Mouse (Mus musculus) CH12F3 (cell line): ENCODE measurements around the gene Sav1.

Experiments used
- in situ Hi-C: fragments of 300-500 bp; cut with MboI; formaldehyde crosslinking; loops from 2 replicates; pipeline ENCODE4 v1.14.3; 2020; ENCODE audit warnings: low sequenced_read_pairs

Sav1 gene

DNA sequence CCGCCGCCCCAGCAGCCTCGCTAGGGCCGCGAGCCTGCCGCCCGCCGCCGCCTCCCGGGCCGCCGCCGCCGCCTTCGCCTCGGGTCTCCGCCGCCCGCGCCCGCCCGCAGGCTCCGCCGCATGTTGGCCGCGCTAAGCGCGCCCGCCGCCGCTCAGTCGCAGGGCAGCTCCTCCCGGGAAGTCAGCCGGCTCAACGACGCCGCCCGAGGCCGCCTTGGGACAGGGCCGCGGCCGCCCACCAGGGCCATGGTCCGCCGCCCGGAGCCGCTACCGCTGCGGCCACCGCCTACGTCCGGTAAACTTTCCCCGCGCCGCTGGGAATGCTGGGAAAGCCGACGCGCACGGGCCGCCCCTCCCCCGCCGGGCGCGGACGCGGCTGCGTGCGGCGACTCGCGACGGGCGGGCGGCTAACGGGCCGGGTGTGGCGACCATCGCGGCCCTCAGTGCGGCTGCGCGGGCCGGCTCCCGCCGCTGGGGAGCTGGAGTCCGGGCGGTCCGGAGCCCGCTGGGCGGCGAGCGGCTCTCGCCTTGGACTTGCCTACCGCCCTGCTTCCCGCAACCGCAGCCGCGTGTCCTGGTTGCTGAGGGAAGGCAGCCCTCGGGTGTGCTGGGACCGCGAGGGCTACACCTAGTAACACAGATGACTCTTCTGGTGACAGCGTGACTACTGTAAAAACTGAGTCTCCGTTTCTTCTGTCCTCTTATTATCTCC is at the start of gene Sav1:
Gene Sav1 (minus strand): TSS at position 217 of the 712 bp plus-strand sequence.
- in situ Hi-C loops = no loop called here

DNA sequence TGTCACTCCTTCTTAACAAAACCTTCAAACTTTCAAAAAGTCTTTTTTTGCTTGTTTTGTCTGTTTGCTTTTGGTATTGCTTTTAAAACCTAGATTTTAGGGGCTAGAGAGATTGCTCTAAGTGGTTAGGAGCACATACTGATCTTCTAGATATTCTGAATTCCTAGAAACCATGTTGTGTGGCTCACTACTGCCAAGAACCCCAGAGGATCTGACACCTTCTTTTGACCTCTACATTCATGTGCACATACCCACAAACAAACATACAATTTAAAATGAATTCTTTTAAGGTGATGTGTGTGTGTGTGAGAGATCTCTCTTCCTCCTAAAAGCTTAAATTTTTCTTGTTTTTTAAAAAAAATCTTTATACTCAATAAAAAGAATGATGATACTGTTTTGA is 39.4 kb upstream of the Sav1 start:
- in situ Hi-C loops = no loop called here

DNA sequence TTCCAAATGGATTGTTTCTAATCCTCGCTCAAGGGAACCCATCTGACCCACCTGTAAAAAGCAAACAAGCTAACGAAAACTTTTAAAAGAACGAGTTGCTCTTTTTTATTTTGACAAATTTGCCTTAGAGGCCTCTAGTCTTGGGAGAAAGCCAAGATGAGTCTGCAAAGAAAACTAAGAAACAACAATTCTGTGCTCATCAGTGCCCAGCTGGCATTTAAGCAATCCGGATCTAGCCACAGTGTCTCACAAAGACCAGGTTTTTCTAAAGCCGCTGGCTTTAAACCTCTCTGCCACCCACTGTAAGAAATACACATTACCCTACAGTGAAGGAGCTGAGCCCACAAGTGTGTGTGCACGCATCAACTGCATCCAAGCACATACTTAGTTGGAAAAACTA is 38.6 kb upstream of the Sav1 start:
- in situ Hi-C loops = no loop called here

DNA sequence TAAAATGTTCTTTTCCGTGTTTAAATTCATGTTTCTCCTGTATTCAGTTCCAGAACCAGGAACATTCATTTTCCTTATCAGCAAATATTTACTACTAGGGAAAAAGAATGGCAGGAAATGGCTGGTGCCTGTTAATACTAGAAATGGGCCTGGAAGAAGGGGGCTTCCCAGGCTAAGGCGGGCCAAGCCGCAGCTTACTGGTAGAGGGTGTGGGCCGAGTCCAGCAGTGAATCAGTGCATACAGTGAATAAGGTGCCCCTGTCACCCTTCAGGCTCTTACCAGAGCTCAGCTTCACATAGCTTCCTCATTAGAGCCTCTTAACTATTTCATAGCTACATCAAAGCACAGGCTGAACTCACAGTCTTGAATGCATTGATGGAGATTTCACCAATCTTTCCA is 36.8 kb upstream of the Sav1 start:
- in situ Hi-C loops = no loop called here

DNA sequence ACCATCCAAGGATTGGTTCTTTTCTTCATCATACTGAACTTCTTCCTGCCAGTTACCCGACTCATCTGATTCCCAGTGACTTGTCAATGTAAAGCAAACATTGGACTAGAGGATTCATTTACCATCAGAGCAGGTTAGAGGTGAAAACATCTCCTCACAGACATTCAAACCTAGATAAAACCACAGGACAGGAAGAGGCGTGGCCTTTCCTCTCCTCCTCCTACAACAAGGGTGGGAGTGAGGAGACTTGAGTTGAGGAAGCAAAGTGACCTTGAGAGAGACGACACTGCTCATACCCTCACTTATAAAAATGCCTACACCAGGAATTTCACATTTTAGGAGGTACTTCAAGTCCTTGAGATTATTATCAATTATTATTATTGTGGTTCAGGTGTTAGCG is 31.4 kb upstream of the Sav1 start:
- in situ Hi-C loops = no loop called here

DNA sequence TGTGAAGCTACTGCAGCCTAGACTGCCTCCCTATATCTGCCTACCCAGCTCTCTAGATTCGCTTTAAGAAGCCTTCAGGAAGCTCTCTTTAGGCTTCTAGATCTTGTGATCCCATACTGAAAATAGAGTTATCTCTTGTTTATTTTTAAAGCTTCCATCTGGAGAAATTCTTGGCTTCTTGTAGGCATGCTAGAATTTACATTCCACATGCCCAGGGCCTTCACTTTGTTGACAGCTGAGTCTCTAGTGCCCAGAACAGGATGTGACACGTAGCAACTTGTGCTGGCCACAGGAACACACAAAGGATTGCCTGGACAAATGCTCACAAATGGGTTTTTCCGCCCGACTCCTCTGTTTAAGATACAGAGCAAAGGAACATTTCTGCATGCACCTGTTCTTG is 29.1 kb upstream of the Sav1 start:
- in situ Hi-C loops = no loop called here

DNA sequence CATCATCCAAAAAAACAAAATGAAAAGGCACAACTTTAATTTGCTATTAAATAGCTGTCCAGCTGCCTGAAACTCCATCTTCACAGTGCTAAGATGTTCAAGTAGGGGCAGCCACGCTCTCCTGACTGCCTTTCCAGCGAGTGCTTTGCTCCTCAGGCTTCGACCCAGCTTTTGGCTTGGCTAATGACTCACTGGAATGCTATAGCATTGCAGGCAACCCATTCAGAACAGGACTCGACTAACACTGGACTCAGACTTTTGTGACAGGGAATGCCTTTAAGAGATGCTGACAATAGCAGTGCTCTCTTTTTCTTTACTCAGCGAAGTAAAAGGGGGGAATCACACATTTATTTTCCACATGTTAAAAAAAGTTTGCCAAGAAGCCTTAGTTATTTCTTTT is 24.9 kb upstream of the Sav1 start:
- in situ Hi-C loops = no loop called here

DNA sequence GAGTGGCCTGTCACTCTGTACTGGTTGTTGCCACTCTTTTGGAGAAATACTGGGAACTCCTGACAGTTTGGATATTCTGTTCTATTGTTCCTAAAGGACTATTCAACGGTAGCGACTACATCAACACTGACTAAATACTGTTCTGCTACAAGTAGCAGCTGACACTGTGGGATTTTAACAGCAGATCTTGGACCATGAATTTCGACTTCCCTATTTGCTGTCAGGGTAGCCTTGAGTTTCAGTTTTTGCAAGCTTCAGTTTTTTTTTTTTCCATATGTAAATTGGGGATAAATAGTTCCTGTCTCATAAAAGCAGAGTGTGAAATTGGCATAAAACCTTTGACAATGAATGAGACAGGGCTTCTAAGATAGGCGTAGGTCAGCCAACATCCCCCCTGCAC is 23.6 kb upstream of the Sav1 start:
- in situ Hi-C loops = no loop called here

DNA sequence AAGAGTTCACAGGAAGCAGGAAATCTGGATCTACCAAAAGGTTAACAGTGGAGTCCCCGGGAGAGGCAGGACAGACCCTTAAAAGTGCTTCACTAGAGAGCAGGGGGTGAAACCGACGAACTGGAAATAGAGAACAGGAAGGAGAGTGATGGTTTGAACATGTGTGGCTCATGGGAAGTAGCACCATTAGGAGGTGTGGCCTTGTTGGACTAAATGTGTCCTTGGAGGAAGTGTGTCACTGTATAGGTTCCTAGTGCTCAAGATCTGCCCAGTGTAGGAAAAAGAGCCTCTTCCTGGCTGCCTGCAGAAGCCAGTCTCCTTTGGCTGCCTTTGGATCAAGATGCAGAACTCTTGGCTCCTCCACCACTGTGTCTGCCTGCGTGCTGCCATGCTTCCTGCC is 18.3 kb upstream of the Sav1 start:
- in situ Hi-C loops = no loop called here

DNA sequence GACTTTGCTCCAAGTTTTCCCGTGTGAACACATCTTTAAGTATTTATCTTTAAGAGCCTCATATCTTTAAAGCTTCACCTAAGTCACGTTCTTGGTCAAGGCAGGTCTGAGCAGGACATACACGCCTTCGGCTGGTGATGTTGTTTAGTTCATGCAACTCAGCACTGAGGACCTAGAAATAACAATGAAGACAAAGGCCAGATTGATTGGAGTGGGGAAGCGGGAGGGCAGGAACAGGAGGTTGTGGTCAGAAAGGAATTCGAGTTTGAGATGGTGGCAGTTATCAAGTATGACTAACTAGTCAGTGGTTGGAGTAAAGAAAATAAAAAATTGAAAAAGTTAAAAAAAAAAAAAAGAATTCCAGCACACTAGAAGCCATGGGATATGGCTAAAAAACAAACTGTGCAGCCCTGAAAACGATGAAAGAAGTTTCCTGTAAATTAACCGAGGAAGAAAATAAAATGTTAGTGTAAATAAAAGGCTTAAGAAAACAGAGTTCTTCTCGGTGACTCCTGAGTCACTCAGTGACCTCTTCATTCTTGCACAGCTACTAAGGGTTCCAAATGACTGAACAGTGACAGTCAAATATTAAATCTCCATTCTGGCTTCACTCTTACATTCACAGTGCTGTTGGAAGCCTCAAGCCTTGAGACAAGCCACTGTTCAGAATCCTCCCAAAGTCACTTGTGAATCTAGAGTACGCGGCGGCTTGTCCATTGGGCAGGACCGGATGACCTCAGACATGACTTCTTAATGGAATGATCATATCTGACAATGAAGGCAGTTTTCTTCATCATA is 11.6 kb upstream of the Sav1 start:
- in situ Hi-C loops = no loop called here

DNA sequence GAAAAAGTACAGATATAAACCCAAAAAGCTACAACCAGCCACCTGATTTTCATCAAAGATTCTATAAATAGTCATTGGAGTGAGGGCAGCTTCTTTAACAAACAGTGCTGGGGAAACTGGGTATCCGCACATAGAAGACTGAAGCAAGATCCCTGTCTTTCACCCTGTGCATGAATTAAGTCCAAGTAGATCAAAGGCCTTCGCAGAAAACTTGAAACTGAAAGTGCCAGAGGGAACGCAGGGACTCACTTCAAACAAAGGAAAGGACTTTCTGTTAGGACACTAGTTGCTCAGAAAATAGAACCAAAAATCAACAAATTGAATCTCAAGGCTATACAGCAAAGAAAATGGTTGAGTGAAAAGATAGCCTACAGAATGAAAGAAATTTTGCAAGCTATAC is 8.6 kb upstream of the Sav1 start:
- in situ Hi-C loops = no loop called here

DNA sequence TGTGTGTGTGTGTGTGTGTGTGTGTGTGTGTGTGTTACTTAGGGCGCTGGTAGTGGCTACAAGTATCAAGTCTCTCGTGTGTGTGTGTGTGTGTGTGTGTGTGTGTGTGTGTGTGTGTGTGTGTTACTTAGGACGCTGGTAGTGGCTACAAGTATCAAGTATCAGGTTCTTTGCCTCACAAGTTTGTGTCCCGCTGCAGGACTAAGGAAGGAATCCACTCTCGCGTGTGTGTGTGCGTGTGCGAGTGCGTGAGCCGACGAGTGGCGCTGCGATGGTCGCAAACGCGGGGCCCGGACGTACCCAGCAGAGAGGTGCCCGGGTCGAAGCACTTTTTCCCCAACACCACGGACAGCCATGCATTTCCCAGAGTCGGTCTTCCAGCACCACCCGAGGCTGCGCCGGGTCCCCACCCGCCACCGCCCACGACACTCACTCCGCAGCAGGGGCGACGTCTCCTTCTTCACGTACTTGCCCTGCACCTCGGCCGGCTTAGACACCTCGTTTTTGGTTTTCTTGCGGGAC is 500 bp downstream of the Sav1 start:
- in situ Hi-C loops = no loop called here

DNA sequence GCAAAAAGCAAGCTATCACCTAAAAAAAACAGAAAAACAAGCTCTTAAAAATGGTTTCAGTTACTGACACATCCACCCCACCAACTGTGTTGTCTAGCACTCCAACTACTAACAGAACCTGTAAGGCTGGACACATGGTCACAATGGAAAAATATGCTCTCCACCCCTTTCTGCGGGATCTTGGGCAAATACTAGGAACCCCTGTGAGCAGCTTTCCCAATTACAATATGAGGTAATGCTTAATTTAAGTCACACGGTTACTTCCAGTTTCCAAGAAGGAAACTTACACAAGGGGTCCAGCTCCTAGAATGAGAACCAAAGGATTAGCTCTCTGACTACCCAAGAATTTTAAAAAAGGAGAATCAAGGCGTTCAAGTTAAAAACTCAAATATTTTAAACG is 1.3 kb downstream of the Sav1 start:
- in situ Hi-C loops = no loop called here

DNA sequence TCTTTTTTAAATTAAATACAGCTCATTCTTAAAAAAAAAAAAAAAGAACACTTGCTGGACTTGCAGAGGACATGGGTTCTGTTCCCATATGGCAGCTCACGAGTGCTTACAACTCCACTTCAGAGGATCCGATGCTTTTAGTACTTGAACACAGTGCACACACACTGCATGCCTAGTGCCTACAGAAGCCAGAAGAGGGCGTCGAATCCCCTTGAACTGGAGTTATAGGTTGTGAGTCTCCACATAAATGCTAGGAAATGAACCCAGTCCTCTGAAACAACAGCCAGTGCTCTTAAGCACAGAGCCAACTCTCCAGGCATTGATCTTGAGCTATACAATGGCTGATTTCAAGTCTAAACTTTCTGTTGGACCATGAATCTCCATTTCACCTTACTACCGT is 3.9 kb downstream of the Sav1 start:
- in situ Hi-C loops = no loop called here

DNA sequence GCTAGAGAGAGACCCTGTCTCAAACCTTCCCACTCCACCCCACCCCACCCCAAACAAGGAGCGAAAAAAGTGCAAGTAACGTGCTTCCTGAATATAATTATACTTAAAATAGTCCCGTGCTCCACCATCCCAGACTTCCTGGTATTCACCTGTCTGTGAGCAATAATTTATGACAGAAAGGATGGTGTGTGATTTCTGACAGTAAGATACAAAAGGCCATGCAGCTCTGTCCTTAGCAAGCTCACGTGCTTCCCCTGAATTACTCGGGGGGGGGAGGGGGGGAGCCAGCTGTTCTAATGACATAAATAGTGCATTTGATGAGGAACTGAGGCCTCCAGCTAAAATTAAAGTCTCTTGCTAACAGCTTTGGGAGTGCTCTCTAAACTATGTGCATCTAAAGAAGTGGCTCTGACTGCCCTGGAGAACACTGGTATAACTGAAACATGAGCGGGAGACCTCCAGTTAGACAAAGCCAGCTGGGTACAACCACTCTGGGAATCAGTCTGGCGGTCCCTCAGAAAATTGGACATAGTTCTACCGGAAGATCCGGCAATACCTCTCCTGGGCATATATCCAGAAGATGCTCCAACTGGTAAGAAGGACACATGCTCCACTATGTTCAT is 9.3 kb downstream of the Sav1 start:
- in situ Hi-C loops = no loop called here

DNA sequence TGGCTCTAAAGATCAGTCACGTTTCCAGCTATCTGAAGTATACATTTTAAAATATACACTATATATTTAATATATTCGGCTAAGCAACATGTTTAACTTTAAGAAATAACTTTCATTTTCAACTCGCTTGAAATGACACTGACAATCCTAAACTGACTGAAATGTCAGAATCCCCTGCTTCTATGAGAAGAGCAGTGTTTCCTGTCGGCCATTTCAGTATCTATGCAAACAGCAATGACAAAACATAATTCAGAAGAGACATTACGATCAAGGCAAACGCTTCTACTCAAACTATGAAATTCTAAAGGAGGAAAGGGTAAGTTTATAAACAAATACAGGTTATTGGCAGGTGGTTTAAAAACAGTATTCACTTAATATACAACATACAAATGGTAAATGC is 10.1 kb downstream of the Sav1 start:
- in situ Hi-C loops = no loop called here

DNA sequence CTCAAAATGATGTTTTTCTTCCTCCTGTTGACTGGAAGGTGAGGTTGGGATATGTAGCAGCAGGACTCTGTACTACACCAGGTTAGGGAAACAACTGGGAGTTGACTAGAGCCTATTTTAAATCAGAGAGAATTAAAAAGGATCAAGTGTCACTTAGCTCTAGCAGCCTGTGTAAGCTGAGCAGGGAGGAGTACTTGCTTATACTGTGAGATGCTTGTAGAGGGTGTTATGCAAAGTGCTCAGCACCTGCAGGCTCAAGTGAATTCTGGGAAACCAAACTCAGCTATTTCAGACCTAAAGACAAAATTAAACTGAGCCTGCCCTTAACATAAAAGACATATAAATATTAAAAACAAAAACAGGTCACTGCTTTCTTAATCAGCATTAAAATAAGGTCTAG is 13.1 kb downstream of the Sav1 start:
- in situ Hi-C loops = no loop called here

DNA sequence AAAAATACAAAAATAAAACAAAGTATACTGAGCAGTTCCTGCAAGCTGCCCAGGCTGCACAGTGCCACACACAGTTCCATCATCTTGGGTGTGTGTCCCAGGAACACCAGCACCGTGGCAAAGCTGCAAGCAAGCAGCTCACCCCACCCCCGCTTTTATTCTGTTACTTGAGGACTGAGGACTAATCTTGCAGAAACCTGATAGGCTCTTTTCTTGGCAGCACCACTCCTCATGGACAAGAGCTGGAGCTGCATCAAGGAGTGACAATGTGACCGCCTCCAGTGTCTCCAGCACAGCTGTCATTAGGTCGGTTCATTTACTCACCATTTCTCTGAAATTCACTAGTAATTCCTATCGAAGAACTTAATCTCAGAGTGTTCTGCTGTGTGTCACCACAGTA is 18.6 kb downstream of the Sav1 start:
- in situ Hi-C loops = no loop called here

DNA sequence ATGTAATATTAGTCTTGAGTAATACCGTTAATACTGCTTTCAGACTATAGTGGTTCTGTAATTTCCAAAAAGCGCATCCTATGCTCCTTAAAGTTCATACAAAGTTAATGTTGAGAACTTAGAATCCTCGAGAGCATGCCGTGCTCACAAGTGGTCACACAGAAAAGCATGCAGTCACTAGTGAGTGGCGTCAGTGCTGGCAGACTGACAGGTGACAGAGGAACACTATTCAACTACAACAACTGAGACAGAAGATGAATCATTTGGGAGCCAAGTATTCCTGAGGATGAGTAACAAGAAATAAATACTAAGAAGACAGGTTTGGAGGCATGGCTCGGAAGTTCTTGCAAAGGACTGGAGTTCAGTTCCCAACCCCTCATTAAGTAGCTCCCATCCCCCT is 19.7 kb downstream of the Sav1 start:
- in situ Hi-C loops = no loop called here

DNA sequence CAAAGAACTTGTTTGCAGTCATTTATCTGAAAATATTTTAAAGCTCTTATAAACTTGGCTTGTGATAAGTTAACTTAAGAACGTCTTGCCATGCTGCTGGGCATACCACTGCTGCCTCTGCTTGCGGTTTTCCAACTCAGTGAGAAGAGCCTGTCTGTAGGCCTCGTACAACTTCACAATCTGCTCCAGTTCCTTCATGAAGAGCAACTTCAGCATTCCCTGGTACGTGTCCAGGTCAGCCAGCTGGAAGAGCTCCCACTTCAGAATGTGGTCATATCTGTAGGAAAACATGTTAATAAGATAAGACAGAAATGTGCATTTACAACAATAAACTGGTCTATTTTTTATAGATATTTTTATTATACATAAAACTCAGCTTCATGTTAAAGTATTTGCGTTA is 20.7 kb downstream of the Sav1 start:
- in situ Hi-C loops = no loop called here

DNA sequence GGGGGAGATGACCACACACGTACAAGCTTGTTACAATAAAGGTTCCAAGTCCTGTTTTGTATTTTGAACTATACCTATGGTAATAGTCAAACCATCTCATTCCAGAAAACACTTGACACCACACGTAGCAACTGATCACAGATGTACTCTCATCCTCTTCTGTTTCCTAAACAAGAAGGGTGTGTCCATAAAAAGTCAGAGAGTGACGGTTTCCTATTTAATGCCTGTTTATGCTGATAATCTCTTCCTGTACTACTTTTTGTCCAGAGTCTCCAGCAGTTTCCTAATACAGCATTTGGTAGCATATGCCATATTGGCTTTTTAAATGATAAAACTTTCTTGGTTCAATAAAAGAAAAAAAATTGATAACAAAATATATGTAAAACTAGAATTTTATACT is 21.2 kb downstream of the Sav1 start:
- in situ Hi-C loops = no loop called here

DNA sequence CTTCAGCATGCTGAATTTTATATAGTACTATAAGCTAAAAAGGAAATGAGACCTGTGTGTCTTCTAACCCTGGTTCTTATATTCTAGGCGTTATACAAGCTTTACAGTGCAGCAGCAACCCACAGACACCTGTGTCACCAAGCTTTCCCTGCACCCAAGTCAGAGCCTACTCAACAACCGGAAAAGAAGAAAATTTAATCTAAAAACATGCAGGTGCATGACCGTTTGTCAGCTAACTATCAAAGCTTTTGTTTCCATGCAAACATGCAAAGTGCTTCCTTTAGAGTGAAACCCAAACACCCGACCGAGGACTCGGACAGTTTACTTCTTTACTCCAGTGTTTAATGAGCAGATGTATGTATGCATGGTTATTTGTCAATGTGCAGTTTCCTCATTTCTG is 23.7 kb downstream of the Sav1 start:
- in situ Hi-C loops = no loop called here
